Mouse (Mus musculus) myocyte (in vitro differentiated cells): ENCODE measurements around the gene Plaa.

Experiments used
- CEBPB ChIP-seq: IDR thresholded peaks from 2 replicates; pipeline ENCODE4 v1.6.1; 2011; ENCODE audit warnings: mild to moderate bottlenecking, moderate library complexity; ENCODE audit not compliant: poor library complexity, insufficient read depth, severe bottlenecking
- E2F4 ChIP-seq: IDR thresholded peaks from one replicate; pipeline ENCODE4 v1.6.1; 2011; ENCODE audit warnings: mild to moderate bottlenecking, control low read depth, moderate library complexity; ENCODE audit not compliant: insufficient read depth
- MAX ChIP-seq: IDR thresholded peaks from one replicate; pipeline ENCODE4 v1.6.1; 2011; ENCODE audit warnings: low read depth, mild to moderate bottlenecking, control low read depth
- MYOD1 ChIP-seq, 3 experiments: IDR thresholded peaks; one replicate each; pipeline ENCODE4 v1.6.1; 2011; ENCODE audit warnings: control low read depth in 2 of 3, low read depth in 2 of 3, mild to moderate bottlenecking in 2 of 3, moderate library complexity in 1 of 3; ENCODE audit not compliant: insufficient read length in 2 of 3, control insufficient read depth in 1 of 3
- MYOG ChIP-seq, 3 experiments: IDR thresholded peaks; one replicate each; pipeline ENCODE4 v1.6.1; 2011; ENCODE audit warnings: control low read depth in 2 of 3, low read depth in 2 of 3, mild to moderate bottlenecking in 2 of 3; ENCODE audit not compliant: insufficient read length in 2 of 3, control insufficient read depth in 1 of 3, insufficient read depth in 1 of 3
- POLR2A ChIP-seq: IDR thresholded peaks from one replicate; pipeline ENCODE4 v1.6.1; 2011; ENCODE audit warnings: low read depth, mild to moderate bottlenecking, control low read depth, moderate library complexity; ENCODE audit not compliant: insufficient read length
- POLR2AphosphoS2 ChIP-seq: IDR thresholded peaks from one replicate; pipeline ENCODE4 v1.6.1; 2011; ENCODE audit warnings: low read depth, control low read depth; ENCODE audit not compliant: insufficient read length
- REST ChIP-seq: IDR thresholded peaks from one replicate; pipeline ENCODE4 v1.6.1; 2011; ENCODE audit warnings: mild to moderate bottlenecking, control low read depth, moderate library complexity; ENCODE audit not compliant: insufficient read depth, insufficient read length
- SRF ChIP-seq: IDR thresholded peaks from one replicate; pipeline ENCODE4 v1.6.1; 2011; ENCODE audit warnings: low read depth; ENCODE audit not compliant: control insufficient read depth, insufficient read length
- TCF12 ChIP-seq: IDR thresholded peaks from one replicate; pipeline ENCODE4 v1.6.1; 2011; ENCODE audit warnings: mild to moderate bottlenecking, control low read depth; ENCODE audit not compliant: poor library complexity, insufficient read depth, severe bottlenecking
- TCF3 ChIP-seq: IDR thresholded peaks from one replicate; pipeline ENCODE4 v1.6.1; 2011; ENCODE audit warnings: low read depth, control low read depth; ENCODE audit not compliant: insufficient read length
- USF1 ChIP-seq: IDR thresholded peaks from one replicate; pipeline ENCODE4 v1.6.1; 2011; ENCODE audit warnings: low read depth, mild to moderate bottlenecking, control low read depth, moderate library complexity

GRCm38 (mm10) chr4:94649920-94650319 is 46.9 kb upstream of the Plaa start, which contains the start of gene Lrrc19:
- no peak for TF ChIP-seq POLR2AphosphoS2
- no peak for TF ChIP-seq MAX
- no peak for TF ChIP-seq POLR2A
- no peak for TF ChIP-seq CEBPB
- no peak for TF ChIP-seq TCF3
- no peak for TF ChIP-seq TCF12
- TF ChIP-seq SRF: no peak
- no peak for TF ChIP-seq E2F4
- no peak for TF ChIP-seq MYOG (IDR thresholded peaks at IDR 0.05; ENCODE audit: control insufficient read depth in 1 of 3, insufficient read depth in 1 of 3, insufficient read length in 2 of 3, low read depth in 2 of 3)
- no peak for TF ChIP-seq MYOD1 (IDR thresholded peaks at IDR 0.05; ENCODE audit: control insufficient read depth in 1 of 3, insufficient read length in 2 of 3, low read depth in 2 of 3)
- no peak for TF ChIP-seq REST
- no peak for TF ChIP-seq USF1
